Mouse (Mus musculus): ENCODE results near the gene Gm7029. TPM values are rescaled to one million over a fixed set of nuclear protein-coding genes. Genes with fewer than 3 reads are reported as not detected.

Gene Gm7029
- polyA plus RNA-seq, 1 experiment from 2014 or later, result not detected

- peaks cover 66% of the 10 kb centered on the region for H3K36me3 ChIP-seq (replicated peaks)
- peak overlapping the region; percentile 88; the same call in 1 of the 2 replicates for H3K27ac ChIP-seq (replicated peaks)
- H3K4me1 ChIP-seq (replicated peaks), result peaks cover 77% of the 10 kb centered on the region
- H3K9ac ChIP-seq, result no peak overlapping the region
- no peak overlapping the region for H3K4me3 ChIP-seq (replicated peaks)
- H3K27me3 ChIP-seq, result no peaks in the 10 kb centered on the region
- no peak overlapping the region for H3K4me2 ChIP-seq
- WGBS (ENCODE audit: insufficient replicate concordance), result 91% methylated on average over 8 of the region's 8 CpGs
- peaks cover 20% of the 10 kb centered on the region for H3K9me3 ChIP-seq (replicated peaks)
- no peak for ATAC-seq (ENCODE audit: insufficient read depth)
These were observed 40.3 kb downstream of the Gm7029 start for GRCm38 (mm10) chr17:33913905-33914304.

GRCm38 (mm10) chr17:33914969-33915391 lies 41.3 kb downstream of the Gm7029 start:
- Histone ChIP-seq H3K9me3 (replicated peaks) (peaks cover 20% of the 10 kb centered on the region), H3K4me3 (replicated peaks) (peak overlapping the region; percentile 72), H3K27me3 (no peaks in the 10 kb centered on the region), H3K27ac (replicated peaks) (peak overlapping the region; percentile 88), H3K9ac (peak overlapping the region; percentile 64; the same call in 1 of the 2 replicates), H3K4me2 (peak overlapping the region; percentile 84), H3K4me1 (replicated peaks) (peaks cover 76% of the 10 kb centered on the region), H3K36me3 (replicated peaks) (peaks cover 66% of the 10 kb centered on the region)
- 67% methylated on average over 13 of the region's 13 CpGs for WGBS (ENCODE audit: insufficient replicate concordance)
- no peak for ATAC-seq (ENCODE audit: insufficient read depth)

- H3K9ac ChIP-seq, result peak within 1 kb of the TSS; percentile 64
- H3K27me3 ChIP-seq, result no peaks in the 10 kb centered on the region
- WGBS (ENCODE audit: insufficient replicate concordance), result under 1% methylated on average over 34 of the region's 34 CpGs
- H3K4me1 ChIP-seq (replicated peaks), result peaks cover 72% of the 10 kb centered on the region
- ATAC-seq (ENCODE audit: insufficient read depth), result peak; percentile 85
- H3K27ac ChIP-seq (replicated peaks), result peak within 1 kb of the TSS; percentile 88
- H3K4me3 ChIP-seq (replicated peaks), result peak within 1 kb of the TSS; percentile 72
- H3K4me2 ChIP-seq, result peak within 1 kb of the TSS; percentile 84
- peaks cover 20% of the 10 kb centered on the region for H3K9me3 ChIP-seq (replicated peaks)
- H3K36me3 ChIP-seq (replicated peaks), result peaks cover 64% of the 10 kb centered on the region
These were observed 42.1 kb downstream of the Gm7029 start, which contains the start of the genes Tapbp and Zbtb22 for GRCm38 (mm10) chr17:33915671-33916250. TSS of gene Tapbp (plus strand) at chr17:33915899. TSS of gene Zbtb22 (plus strand) at chr17:33915904.

GRCm38 (mm10) chr17:33916294-33916693 lies 42.7 kb downstream of the Gm7029 start:
- Histone ChIP-seq H3K4me1 (replicated peaks) (peaks cover 76% of the 10 kb centered on the region), H3K27me3 (no peaks in the 10 kb centered on the region), H3K9me3 (replicated peaks) (peaks cover 20% of the 10 kb centered on the region), H3K4me3 (replicated peaks) (peak overlapping the region; percentile 72), H3K9ac (peak overlapping the region; percentile 64), H3K36me3 (replicated peaks) (peaks cover 58% of the 10 kb centered on the region), H3K4me2 (peak overlapping the region; percentile 84), H3K27ac (replicated peaks) (peak overlapping the region; percentile 88)
- ATAC-seq (ENCODE audit: insufficient read depth), result no peak
- WGBS (ENCODE audit: insufficient replicate concordance), result 2% methylated on average over 17 of the region's 20 CpGs

- H3K36me3 ChIP-seq (replicated peaks), result peaks cover 52% of the 10 kb centered on the region
- H3K4me1 ChIP-seq (replicated peaks), result peaks cover 76% of the 10 kb centered on the region
- ATAC-seq (ENCODE audit: insufficient read depth), result no peak
- H3K9me3 ChIP-seq (replicated peaks), result peaks cover 20% of the 10 kb centered on the region
- no peaks in the 10 kb centered on the region for H3K27me3 ChIP-seq
- 82% methylated on average over 31 of the region's 31 CpGs for WGBS (ENCODE audit: insufficient replicate concordance)
- H3K4me2 ChIP-seq, result peak overlapping the region; percentile 84
- peak overlapping the region; percentile 33; the same call in 1 of the 2 replicates for H3K27ac ChIP-seq (replicated peaks)
- H3K4me3 ChIP-seq (replicated peaks), result peak overlapping the region; percentile 72
- no peak overlapping the region; the same call in 1 of the 2 replicates for H3K9ac ChIP-seq
These were observed 43.4 kb downstream of the Gm7029 start for GRCm38 (mm10) chr17:33916847-33917655.

- H3K27ac ChIP-seq (replicated peaks), result peak overlapping the region; percentile 94
- 82% methylated on average over 18 of the region's 18 CpGs for WGBS (ENCODE audit: insufficient replicate concordance)
- H3K27me3 ChIP-seq, result no peaks in the 10 kb centered on the region
- no peak overlapping the region for H3K9ac ChIP-seq
- peaks cover 50% of the 10 kb centered on the region for H3K36me3 ChIP-seq (replicated peaks)
- peak overlapping the region; percentile 96 for H3K4me2 ChIP-seq
- H3K9me3 ChIP-seq (replicated peaks), result peaks cover 20% of the 10 kb centered on the region
- H3K4me1 ChIP-seq (replicated peaks), result peaks cover 76% of the 10 kb centered on the region
- ATAC-seq (ENCODE audit: insufficient read depth), result no peak
- peak overlapping the region; percentile 72; the same call in 1 of the 2 replicates for H3K4me3 ChIP-seq (replicated peaks)
These were observed 44.1 kb downstream of the Gm7029 start for GRCm38 (mm10) chr17:33917656-33918292.

GRCm38 (mm10) chr17:33918293-33919203 lies 44.9 kb downstream of the Gm7029 start:
- H3K36me3 ChIP-seq (replicated peaks), result peaks cover 47% of the 10 kb centered on the region
- peak overlapping the region; percentile 96 for H3K4me2 ChIP-seq
- H3K4me3 ChIP-seq (replicated peaks), result peak overlapping the region; percentile 90
- peak overlapping the region; percentile 87 for H3K9ac ChIP-seq
- H3K4me1 ChIP-seq (replicated peaks), result peaks cover 73% of the 10 kb centered on the region
- 0 out of 2 replicates have a peak, but pooled peaks have one; percentile 2 for ATAC-seq (ENCODE audit: insufficient read depth)
- H3K27ac ChIP-seq (replicated peaks), result peak overlapping the region; percentile 94
- H3K9me3 ChIP-seq (replicated peaks), result peaks cover 20% of the 10 kb centered on the region
- H3K27me3 ChIP-seq, result no peaks in the 10 kb centered on the region
- WGBS (ENCODE audit: insufficient replicate concordance), result 54% methylated on average over 37 of the region's 37 CpGs

- under 1% methylated on average over 52 of the region's 52 CpGs for WGBS (ENCODE audit: insufficient replicate concordance)
- peak overlapping the region; percentile 96 for H3K4me2 ChIP-seq
- ATAC-seq (ENCODE audit: insufficient read depth), result peak; percentile 59
- no peaks in the 10 kb centered on the region for H3K27me3 ChIP-seq
- H3K4me1 ChIP-seq (replicated peaks), result peaks cover 73% of the 10 kb centered on the region
- H3K9ac ChIP-seq, result peak overlapping the region; percentile 87
- H3K27ac ChIP-seq (replicated peaks), result peak overlapping the region; percentile 94
- H3K36me3 ChIP-seq (replicated peaks), result peaks cover 37% of the 10 kb centered on the region
- H3K4me3 ChIP-seq (replicated peaks), result peak overlapping the region; percentile 90
- peaks cover 20% of the 10 kb centered on the region for H3K9me3 ChIP-seq (replicated peaks)
These were observed 46.0 kb downstream of the Gm7029 start for GRCm38 (mm10) chr17:33919351-33920281.

GRCm38 (mm10) chr17:33920282-33921097 lies 46.9 kb downstream of the Gm7029 start:
- peak overlapping the region; percentile 87 for H3K9ac ChIP-seq
- ATAC-seq (ENCODE audit: insufficient read depth), result peak; percentile 11; the same call in 1 of the 2 replicates
- peaks cover 20% of the 10 kb centered on the region for H3K9me3 ChIP-seq (replicated peaks)
- peaks cover 72% of the 10 kb centered on the region for H3K4me1 ChIP-seq (replicated peaks)
- peaks cover 36% of the 10 kb centered on the region for H3K36me3 ChIP-seq (replicated peaks)
- no peaks in the 10 kb centered on the region for H3K27me3 ChIP-seq
- H3K4me3 ChIP-seq (replicated peaks), result peak overlapping the region; percentile 90
- H3K27ac ChIP-seq (replicated peaks), result peak overlapping the region; percentile 94
- H3K4me2 ChIP-seq, result peak overlapping the region; percentile 96
- WGBS (ENCODE audit: insufficient replicate concordance), result under 1% methylated on average over 36 of the region's 36 CpGs
